Mouse (Mus musculus): ENCODE measurements at regions not wholly inside any gene's neighbourhood (a gene's known extent, or its start where the extent isn't known, plus 50 kb on each side); places are given as distances from the start of the nearest gene placed in this dataset.

DNA sequence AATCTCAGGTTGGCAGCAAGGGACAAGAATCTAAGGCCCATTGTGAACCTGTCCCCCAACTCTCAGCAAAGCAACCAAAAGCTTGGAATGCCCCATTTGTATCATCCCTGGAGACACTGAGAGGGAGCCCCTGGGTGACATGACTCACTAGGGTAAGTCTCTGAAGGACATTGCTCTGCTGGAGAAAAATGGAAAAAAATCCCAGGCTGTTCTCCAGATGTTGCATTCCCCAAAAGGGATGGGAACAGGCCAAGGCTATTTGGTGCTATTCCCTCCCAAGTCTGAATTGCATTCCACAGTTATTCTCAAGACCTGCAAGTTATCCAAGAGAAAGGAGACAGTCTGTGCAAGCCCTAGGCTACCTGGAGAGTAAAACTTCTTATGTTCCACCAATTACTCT is 77.7 kb downstream of the Rbm43 start:
- Histone ChIP-seq H3K36me3 (ENCODE audit: control insufficient read depth, insufficient read depth, low read length) (no peaks in the 10 kb centered on the region), H3K9ac (ENCODE audit: low read length) (no peak overlapping the region), H3K4me1 (ENCODE audit: control insufficient read depth, insufficient read depth, low read length) (no peaks in the 10 kb centered on the region; the same call in 1 of the 2 replicates), H3K4me3 (ENCODE audit: low read depth, low read length) (no peak overlapping the region), H3K27ac (ENCODE audit: low read depth, low read length) (no peak overlapping the region), H3K9me3 (ENCODE audit: control insufficient read depth, low read length) (no peaks in the 10 kb centered on the region), H3K27me3 (ENCODE audit: control insufficient read depth, insufficient read depth, low read length) (no peaks in the 10 kb centered on the region), H3K4me2 (ENCODE audit: low read depth) (no peak overlapping the region)
- no peak for DNase-seq (ENCODE audit: low spot score)
- no peak for ATAC-seq (ENCODE audit: insufficient read depth, low FRiP score, low TSS enrichment)

DNA sequence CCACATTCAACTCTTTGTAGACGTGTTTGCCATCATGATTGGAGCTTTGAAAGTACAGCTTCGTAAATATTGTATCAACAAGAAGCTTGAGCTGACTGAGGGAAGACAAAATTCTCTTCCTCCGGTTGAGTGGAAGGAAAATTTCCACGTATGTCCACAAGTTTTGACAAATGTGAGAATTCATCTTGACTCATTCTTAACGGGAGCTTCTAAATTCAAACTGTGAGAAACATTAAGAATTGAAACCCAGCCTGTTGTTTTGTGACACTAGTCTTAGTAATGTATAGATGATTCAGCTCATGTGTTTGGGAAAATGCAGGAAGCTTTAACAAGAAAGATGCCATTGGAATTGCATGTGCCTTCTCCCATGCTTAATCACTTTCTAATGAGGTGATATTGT is 68.9 kb downstream of the Rbm43 start:
- Histone ChIP-seq H3K4me3 (ENCODE audit: low read depth, low read length) (no peak overlapping the region), H3K4me1 (ENCODE audit: control insufficient read depth, insufficient read depth, low read length) (no peaks in the 10 kb centered on the region), H3K9me3 (ENCODE audit: control insufficient read depth, low read length) (no peaks in the 10 kb centered on the region), H3K4me2 (ENCODE audit: low read depth) (no peak overlapping the region), H3K27me3 (ENCODE audit: control insufficient read depth, insufficient read depth, low read length) (no peaks in the 10 kb centered on the region), H3K36me3 (ENCODE audit: control insufficient read depth, insufficient read depth, low read length) (no peaks in the 10 kb centered on the region), H3K9ac (ENCODE audit: low read length) (no peak overlapping the region), H3K27ac (ENCODE audit: low read depth, low read length) (no peak overlapping the region)
- WGBS, result 87% methylated on average over 5 of the region's 5 CpGs
- ATAC-seq (ENCODE audit: insufficient read depth, low FRiP score, low TSS enrichment), result no peak
- no peak for DNase-seq (ENCODE audit: low spot score)

DNA sequence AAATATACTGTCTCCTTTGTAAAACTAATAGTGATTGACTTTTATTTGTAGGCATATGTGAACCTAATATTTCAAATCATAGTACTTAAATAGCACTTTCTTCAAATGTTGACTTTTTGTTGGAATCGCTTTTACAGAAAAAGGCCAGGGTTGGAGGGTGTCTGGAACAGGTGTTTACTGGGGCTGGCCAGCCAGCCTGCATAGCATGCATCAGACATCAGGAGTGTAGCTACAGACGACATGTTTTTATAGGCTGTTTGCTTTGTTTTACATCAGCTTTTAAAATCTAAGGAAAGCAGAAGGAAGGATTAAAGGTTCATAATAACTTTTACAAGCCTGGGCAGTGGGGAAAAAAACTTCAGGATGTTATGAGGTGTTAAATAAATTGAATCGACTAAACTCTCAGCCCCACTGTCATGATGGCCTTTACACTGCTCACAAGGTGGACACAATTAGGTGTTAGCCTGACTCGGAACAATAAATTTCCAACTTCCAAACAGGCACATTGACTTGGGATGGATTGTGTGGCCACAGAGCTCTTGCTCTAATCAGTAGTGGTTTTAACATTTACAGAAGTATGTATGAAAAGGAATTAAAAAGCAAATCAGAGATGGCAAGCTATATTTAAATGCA is 66.0 kb downstream of the Rbm43 start:
- Histone ChIP-seq H3K27me3 (ENCODE audit: control insufficient read depth, insufficient read depth, low read length) (no peaks in the 10 kb centered on the region), H3K9me3 (ENCODE audit: control insufficient read depth, low read length) (no peaks in the 10 kb centered on the region), H3K4me3 (ENCODE audit: low read depth, low read length) (no peak overlapping the region), H3K9ac (ENCODE audit: low read length) (no peak overlapping the region), H3K27ac (ENCODE audit: low read depth, low read length) (no peak overlapping the region), H3K4me1 (ENCODE audit: control insufficient read depth, insufficient read depth, low read length) (no peaks in the 10 kb centered on the region), H3K4me2 (ENCODE audit: low read depth) (no peak overlapping the region), H3K36me3 (ENCODE audit: control insufficient read depth, insufficient read depth, low read length) (no peaks in the 10 kb centered on the region)
- 80% methylated on average over 4 of the region's 4 CpGs for WGBS
- ATAC-seq (ENCODE audit: insufficient read depth, low FRiP score, low TSS enrichment) (no peak), DNase-seq (ENCODE audit: low spot score) (no peak)

DNA sequence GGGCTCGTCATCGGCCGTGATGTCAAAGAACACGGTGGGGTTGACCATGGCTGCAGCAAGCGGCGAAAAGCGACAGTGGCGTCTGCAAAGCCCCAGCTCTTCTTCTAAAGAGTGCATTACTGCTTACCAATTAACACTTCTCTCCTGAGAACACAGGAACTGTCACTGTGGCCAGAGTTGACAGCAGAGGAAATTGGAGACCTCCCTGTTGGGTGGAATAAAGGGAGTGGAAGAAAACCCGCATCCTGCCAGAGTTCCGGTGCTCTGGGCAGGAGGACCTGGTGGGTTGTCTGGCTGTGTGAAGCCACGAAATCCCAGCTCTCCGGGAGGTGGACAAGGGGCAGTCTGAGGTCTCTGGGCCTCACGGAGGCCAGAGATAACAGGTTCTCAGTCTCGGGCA is 63.4 kb downstream of the Rbm43 start:
- H3K4me1 ChIP-seq (ENCODE audit: control insufficient read depth, insufficient read depth, low read length), result no peaks in the 10 kb centered on the region
- H3K4me3 ChIP-seq (ENCODE audit: low read depth, low read length), result no peak overlapping the region
- ATAC-seq (ENCODE audit: insufficient read depth, low FRiP score, low TSS enrichment), result no peak
- 88% methylated on average over 14 of the region's 14 CpGs for WGBS
- H3K36me3 ChIP-seq (ENCODE audit: control insufficient read depth, insufficient read depth, low read length), result no peaks in the 10 kb centered on the region
- H3K9ac ChIP-seq (ENCODE audit: low read length), result no peak overlapping the region
- H3K27ac ChIP-seq (ENCODE audit: low read depth, low read length), result no peak overlapping the region
- DNase-seq (ENCODE audit: low spot score), result no peak
- no peaks in the 10 kb centered on the region for H3K9me3 ChIP-seq (ENCODE audit: control insufficient read depth, low read length)
- no peak overlapping the region for H3K4me2 ChIP-seq (ENCODE audit: low read depth)
- H3K27me3 ChIP-seq (ENCODE audit: control insufficient read depth, insufficient read depth, low read length), result no peaks in the 10 kb centered on the region
